Mouse (Mus musculus): ENCODE results near the gene Emx1.

Emx1 gene

GRCm38 (mm10) chr6:85189361-85189760, 2.1 kb downstream of the Emx1 start:
- no peak for DNase-seq (ENCODE audit: low read depth, low spot score)

DNA sequence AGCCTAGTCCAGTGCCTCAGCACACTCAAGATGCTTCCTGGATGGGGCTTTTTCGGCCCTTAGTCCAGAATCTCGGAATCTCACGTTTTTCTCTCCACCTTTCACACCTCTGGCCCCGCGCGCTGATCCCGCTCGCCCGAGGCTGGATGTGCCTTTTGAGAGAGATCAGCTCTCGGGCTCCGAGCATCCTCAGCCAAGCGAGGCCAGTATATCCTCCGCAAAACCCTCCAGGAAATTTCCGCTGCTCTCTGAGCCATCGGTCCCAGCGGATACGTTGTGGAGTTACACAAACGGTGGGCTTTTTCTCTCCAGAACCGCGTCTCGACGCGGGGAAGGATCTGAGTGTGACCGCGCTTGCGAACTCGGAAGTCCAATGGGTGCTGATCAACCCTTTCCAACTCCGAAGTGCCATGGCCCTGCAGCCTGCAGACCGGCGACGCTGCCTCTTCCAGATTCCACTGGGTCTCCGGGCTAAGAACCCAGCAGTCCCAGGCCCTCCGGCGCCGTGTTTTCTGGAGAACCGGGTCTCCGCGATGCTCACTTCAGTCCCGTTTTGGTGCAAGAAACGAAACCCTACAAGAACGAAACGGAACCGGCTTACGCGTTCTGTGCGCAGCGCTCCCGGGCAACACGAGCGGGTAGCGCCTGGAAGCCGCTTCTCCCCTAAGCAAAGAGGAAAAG, 2.8 kb downstream of the Emx1 start:
- no peak for DNase-seq (ENCODE audit: low read depth, low spot score)

DNA sequence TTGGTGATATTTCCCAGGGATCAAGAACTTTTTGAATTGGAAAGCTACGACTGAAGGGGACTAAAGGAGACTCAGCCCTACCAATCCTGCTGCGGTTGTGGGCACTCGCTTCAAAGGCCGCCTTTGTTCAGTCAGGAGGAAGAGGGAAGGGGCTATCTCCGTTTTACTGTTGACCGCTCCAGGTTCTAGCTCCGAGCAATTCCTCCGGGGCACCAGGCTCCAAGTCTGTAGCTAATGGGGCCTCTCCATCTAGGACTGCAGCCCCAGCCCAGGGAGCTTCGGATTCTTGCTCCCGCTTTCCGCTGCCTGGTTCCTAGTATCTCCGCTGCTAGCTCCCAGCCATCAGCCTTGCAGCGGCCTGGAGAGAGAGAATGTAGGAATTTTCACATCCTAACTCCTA, 3.4 kb downstream of the Emx1 start:
- DNase-seq (ENCODE audit: low read depth, low spot score) = no peak

DNA sequence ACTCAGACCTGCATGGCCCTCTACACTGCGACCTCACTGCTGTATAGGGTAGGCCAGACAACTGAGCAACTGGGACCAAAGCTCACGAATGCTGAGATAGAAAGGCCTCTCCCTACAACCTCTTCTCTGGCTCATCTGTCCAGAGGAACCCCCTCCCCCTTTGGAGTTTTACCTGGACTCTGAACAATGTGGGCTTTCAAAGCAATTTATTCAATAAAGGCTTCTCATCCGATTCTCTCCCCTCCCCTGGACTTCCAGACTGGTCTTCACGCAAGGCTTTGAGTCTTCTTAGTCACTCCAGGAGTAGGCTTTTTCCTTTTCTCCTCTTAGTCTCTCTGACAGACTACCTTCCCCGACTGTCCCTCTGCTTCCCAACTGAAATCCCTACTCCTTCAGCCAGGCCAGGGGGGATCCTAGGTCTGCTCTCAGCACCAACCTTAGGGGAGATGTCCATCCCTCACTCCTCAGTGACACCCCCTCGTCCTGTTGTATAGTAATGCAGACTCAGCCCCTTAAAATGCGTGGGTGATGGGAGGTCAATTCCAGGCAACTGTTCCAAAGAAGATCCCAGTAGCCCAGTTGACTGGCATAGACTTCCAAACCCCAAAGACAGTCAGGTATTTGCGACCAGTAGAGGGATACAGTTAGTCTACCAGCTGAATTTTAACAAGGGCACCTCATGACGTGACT, 4.7 kb downstream of the Emx1 start:
- DNase-seq (ENCODE audit: low read depth, low spot score) = no peak

DNA sequence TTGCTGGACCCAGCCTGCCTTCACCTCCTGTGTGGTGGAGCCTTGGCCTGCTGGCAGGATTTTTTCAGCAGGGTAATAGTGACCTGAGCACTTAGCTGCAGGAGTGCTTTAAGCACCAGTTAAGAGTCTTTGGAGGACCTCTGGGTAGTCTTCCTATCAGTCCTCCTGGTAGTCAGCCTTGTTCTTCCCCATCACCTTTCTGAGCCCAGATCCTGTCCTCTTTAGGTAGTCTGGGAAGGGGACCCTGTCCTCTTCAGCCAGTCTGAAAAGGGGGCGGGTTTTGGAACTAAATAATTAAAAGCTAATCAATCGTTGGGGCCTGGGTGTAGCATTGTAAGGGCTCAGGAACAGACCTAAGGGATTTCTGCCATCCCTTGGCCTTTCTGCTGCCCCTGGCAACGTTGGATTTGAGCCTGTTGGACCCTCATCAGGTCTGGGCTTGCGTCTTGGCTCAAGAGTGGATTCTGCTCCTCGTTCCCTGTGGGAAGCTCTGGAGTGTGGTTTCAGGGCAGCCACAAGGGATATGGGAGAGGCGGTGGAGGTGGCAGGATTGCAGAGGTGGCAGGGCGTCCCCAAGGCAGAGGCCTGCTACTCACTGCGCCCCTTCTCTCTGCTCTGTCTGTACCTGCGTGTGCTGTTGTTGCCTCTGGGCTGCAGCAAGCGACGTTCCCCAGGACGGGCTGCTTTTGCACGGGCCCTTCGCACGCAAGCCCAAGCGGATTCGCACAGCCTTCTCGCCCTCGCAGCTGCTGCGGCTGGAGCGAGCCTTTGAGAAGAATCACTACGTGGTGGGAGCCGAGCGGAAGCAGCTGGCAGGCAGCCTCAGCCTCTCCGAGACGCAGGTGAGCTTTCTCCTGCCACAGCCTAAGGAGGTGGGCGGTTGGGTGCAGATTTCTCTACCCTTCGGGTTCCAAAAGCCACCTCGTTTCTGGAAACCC, 6.4 kb downstream of the Emx1 start:
- no peak for DNase-seq (ENCODE audit: low read depth, low spot score)

DNA sequence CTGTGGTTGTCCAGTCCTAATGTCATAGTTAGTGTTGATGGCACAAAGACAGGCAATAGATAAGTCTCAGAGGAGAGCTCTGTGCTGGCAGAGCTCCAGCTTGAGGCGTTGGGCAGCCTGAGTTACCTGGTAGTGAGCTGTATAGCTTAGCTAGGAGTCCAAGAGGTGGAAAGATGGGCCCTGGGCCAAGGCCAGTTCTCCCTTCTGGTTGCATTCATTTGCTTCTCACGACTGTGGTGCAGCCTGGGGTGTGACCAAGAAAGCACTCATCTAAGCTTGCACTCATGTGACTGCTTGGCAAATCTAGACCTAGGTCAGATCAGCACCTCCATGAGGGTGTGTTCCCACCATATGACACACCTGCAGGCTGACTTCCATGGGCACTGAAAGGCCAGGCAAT, 10.7 kb downstream of the Emx1 start:
- DNase-seq (ENCODE audit: low read depth, low spot score) = no peak

DNA sequence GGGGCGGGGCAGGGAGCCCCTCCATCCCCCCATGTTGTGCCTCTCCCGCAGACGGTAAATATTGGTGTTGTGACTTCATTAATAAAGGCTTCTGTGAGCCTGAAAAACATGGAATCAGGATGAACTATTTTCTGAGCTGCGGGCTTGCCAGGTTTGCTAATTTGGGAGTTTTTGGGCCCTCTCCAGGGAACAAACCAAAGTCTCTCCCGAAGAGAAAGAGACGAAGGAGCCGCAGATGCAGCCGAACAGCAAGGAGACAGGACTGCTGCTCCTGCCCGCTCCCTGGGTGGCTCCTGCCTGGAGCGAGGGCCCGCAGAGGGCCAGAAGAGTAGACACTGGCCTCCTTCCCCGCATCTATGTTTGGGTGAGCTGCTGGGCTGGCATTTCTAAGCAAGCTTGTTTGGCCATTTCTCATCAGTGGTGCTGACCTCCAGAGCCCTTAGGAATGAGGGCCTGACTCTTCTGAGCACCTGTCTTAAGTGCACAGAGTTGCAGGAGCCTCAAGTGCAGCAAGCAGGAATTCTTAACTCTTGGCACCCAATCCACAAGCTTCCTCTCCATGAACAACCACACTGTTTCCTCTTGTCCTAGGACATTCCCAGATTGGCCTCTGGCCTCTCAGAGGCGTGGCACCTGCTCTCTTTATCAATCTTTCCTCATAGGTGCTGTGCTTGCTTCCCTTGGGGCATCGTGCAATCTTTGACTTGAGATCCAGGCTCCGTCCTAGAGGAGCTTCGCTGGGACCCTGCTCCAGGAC, 19.1 kb downstream of the Emx1 start:
- no peak for DNase-seq (ENCODE audit: low read depth, low spot score)

DNA sequence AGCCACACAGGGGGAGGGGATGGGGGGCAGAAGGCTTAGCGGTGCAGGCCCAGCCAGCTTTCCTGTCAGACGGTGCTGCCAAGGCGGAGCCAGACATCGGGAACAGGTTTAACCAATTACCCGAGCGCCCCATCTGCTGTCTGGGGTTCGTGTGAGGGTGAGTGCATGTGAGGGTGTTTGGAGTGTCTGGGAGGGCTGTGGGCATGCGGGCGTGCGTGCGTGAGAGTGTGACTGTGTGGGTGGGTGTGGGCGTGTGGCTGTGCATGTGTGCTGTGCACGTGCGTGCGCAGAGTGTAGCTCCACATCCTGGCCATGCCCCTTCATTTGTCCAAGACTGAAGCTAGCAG, 19.7 kb downstream of the Emx1 start:
- no peak for DNase-seq (ENCODE audit: low read depth, low spot score)

DNA sequence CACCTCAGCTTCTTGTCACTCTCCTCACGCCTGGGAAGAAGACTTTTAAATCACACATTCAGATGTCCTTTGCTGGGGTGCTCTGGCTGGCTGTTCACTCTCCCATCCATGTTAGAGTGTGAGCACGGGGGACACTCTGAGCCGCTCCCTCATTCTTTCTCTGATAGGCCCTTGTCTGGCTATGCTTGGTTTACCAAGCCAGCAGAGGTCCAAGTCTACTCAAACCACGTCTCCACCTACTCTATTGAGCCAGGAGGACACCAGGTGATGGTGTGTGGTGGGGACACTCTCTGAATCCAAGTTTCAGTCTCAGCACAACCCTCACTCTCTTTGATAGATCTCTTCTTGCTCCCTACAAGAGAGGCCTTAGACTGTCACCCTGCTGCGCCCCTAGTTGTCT, 20.1 kb downstream of the Emx1 start:
- DNase-seq (ENCODE audit: low read depth, low spot score) = no peak

- no peak for DNase-seq (ENCODE audit: low read depth, low spot score)
Measured at GRCm38 (mm10) chr6:85209226-85209967, 22.2 kb downstream of the Emx1 start.

DNA sequence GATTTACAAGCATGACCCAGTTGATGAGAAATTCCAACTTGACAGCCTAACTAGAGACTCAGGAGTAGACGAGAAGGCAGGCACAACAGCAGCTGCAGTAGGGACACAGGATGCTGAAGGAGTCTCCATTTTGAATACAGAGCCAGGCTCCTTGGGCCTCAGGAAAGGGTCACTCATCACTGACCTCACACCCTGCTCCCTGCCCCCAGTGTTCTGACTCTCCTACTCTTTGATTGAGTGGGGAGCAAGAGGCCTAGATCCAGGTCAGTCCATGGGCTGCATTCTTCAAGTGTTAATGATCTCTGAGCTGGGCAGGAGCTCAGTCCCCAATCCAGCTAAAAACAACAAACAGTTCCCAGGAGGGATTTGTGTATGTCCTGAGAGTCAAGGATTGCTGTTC, 23.4 kb downstream of the Emx1 start:
- DNase-seq (ENCODE audit: low read depth, low spot score) = no peak

GRCm38 (mm10) chr6:85218251-85218650, 31.0 kb downstream of the Emx1 start:
- no peak for DNase-seq (ENCODE audit: low read depth, low spot score)

GRCm38 (mm10) chr6:85218684-85219445, 31.6 kb downstream of the Emx1 start:
- no peak for DNase-seq (ENCODE audit: low read depth, low spot score)

GRCm38 (mm10) chr6:85219706-85220105, 32.5 kb downstream of the Emx1 start:
- no peak for DNase-seq (ENCODE audit: low read depth, low spot score)

DNA sequence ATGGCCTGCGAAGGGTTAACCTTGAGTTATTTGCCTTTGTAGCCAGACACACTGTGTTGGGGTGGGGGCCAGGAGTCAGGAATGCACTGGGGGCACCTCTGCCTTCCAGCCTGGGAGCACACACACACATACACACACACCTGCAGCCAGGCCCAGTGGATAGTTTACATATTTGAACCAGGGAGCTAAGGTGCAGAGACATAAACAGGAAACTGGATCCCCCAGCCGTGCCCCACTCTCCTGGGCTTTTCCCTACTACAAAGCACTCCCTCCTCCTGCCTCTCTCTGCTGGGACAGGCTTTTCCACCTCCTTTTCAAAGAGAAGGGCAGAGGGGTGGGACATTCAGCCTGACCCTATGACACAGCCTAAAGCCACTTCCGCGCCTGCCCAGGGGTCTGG, 33.7 kb downstream of the Emx1 start:
- no peak for DNase-seq (ENCODE audit: low read depth, low spot score)

GRCm38 (mm10) chr6:85222551-85222950, 35.3 kb downstream of the Emx1 start:
- DNase-seq (ENCODE audit: low read depth, low spot score) = no peak

DNA sequence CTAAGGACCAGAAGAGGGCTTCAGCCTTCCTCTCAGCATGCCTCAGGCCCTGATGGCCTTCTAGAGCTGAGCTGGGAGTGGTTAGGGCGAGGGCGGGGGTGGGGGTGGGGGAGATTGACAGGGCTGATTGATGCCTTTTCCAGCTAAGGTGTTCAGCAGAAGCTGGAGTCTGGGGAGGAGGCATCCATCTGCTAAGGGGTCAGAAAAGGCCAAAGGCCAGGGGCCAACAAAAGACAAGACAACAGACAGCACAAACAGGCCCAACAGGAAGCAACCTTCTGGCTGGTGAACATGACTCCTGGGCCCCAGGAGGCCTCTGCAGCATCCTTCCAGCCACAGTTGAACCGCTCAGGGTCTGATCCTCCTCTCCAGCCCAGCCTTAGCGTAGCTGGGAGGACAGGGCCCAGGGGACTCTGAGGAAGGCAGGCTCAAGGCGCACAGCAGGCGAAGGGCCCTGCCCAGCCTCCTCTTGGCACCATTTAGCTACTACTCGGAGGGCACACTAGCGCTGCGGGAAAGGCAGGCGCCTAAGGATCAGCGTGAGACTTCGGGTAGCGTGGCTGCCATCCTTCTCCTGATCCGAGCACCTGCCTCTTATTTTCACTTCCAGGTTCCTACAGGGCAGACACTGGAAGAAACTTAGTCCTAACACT, 36.4 kb downstream of the Emx1 start:
- no peak for DNase-seq (ENCODE audit: low read depth, low spot score)

- DNase-seq (ENCODE audit: low read depth, low spot score) = no peak
Measured at GRCm38 (mm10) chr6:85224442-85224891, 37.2 kb downstream of the Emx1 start.

- no peak for DNase-seq (ENCODE audit: low read depth, low spot score)
Measured at GRCm38 (mm10) chr6:85226570-85226969, 39.3 kb downstream of the Emx1 start.

- no peak for DNase-seq (ENCODE audit: low read depth, low spot score)
Measured at GRCm38 (mm10) chr6:85227520-85227919, 40.3 kb downstream of the Emx1 start.

Data from CD4-positive, CD25-positive, alpha-beta regulatory T cell, adult 2 months (primary cell).